Mouse (Mus musculus): ENCODE results near the gene Rps21. TPM values are rescaled to one million over a fixed set of nuclear protein-coding genes. Genes with fewer than 3 reads are reported as not detected.
A peak's percentile ranks its signal among the peaks of the same experiment; 100 is the strongest.
"Not testable (repeated sequence)": the region's sequence is repeated elsewhere in the genome, so short reads cannot be mapped to it uniquely, and the experiment has no call there.

Rps21 gene
- polyA plus RNA-seq, 1 experiment from 2014 or later = 509 TPM

DNA sequence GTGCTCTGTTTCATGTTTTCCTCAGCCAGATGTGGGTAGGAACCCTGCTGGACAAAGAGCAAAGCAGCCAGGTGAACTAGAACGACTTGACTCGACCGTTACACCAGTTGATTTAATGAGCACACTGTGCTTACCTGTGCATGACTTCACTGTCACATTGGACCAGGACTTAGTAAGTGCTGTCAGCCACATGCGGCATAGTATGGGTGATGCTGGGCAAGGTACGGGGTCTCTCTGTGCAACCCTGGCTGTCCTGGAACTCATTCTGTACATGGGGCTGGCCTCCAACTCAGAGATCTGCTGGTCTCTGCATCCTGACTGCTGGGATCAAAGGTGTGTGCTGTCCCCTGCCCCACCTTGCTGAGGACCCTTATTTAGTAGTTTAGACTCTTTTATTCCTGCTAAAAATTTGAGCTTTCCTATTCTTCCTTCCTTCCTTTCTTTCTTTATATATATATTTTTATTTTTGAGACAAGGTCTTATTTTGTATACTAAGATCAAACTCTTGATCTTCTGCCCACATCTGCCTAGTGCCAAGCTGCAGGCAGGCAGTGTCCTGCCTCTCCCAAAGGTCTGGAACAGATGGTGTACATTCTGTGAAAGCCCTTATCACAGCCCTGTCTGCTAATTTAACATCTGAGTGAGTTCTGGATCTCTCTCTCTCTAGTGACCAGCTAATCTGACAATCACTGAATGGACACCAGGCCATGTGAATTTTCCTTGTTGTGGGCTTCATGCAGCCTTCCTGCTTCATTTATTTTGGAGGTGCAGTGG is 2.6 kb upstream of the Rps21 start:
- Histone ChIP-seq H3K27me3 (ENCODE audit: control insufficient read depth, insufficient read depth, low read length) (no peaks in the 10 kb centered on the region), H3K4me3 (replicated peaks; ENCODE audit: low read length) (no peak overlapping the region), H3K36me3 (replicated peaks; ENCODE audit: control insufficient read depth, insufficient read depth) (peaks cover 16% of the 10 kb centered on the region), H3K9ac (no peak overlapping the region), H3K4me1 (replicated peaks; ENCODE audit: control insufficient read depth, insufficient read depth, low read length) (peaks cover 14% of the 10 kb centered on the region), H3K27ac (no peak overlapping the region), H3K4me2 (replicated peaks) (no peak overlapping the region), H3K9me3 (ENCODE audit: control insufficient read depth, low read length) (no peaks in the 10 kb centered on the region)
- DNase-seq (ENCODE audit: low spot score) = no peak
- 93% methylated on average over 5 of the region's 5 CpGs for WGBS
- ATAC-seq (ENCODE audit: low FRiP score) = no peak

DNA sequence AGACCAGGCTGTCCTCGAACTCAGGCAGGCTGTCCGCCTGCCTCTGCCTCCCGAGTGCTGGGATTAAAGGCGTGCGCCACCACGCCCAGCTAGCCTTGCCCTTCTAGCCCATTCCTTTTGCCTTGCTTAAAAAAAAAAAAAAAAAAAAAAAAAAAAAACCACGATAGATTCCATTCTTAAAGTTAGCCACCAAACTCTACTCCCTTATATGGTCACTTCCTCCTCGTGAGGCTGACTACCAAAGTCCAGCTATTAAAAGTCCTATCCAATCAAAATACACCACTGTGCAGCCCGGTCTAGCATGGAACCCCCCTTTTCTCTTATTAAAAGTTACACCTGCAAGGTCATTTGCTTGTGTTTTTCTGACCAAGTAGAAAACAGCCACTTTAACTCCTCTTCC is 1.5 kb upstream of the Rps21 start:
- DNase-seq (ENCODE audit: low spot score) (no peak), ATAC-seq (ENCODE audit: low FRiP score) (no peak)
- H3K36me3 ChIP-seq (replicated peaks; ENCODE audit: control insufficient read depth, insufficient read depth) = peaks cover 27% of the 10 kb centered on the region
- no peaks in the 10 kb centered on the region for H3K9me3 ChIP-seq (ENCODE audit: control insufficient read depth, low read length)
- no peak overlapping the region for H3K9ac ChIP-seq
- WGBS = 93% methylated on average over 9 of the region's 9 CpGs
- H3K27ac ChIP-seq = no peak overlapping the region
- peak overlapping the region; percentile 74 for H3K4me2 ChIP-seq (replicated peaks)
- peaks cover 14% of the 10 kb centered on the region for H3K4me1 ChIP-seq (replicated peaks; ENCODE audit: control insufficient read depth, insufficient read depth, low read length)
- no peak overlapping the region for H3K4me3 ChIP-seq (replicated peaks; ENCODE audit: low read length)
- H3K27me3 ChIP-seq (ENCODE audit: control insufficient read depth, insufficient read depth, low read length) = no peaks in the 10 kb centered on the region

DNA sequence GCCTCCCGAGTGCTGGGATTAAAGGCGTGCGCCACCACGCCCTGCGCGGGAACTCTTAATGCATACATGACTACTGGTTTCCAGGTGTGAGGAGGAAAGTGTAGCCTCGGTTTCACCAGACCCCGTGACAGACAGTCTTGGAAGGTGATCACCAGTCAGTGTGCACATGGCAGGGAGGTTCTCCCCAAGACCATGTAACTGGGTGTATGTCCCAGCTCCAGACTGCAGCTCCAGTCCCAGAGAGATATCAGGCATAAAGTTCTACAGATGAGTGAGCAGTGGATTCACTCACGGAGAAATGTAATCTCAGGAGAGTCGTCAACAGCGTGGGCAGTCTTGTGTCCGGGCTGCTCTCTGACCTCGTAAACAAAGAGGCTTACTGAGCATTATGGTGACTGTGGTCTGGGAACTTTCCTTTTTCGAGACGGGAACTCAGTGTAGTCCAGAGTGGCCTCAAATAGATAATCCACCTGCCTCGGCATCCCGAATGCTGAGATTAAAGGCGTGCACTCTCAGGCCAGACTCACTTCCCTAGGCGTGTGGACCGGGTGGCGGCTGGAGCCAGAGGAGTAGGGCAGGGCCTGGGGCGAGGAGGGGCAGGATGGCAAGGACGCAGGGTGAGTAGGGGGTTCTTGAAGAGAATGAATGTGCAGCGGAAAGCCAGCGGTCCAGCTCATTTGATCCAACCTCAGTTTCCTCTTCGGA is 729 bp upstream of the Rps21 start:
- Histone ChIP-seq H3K27ac (peak overlapping the region; percentile 88), H3K9me3 (ENCODE audit: control insufficient read depth, low read length) (no peaks in the 10 kb centered on the region), H3K9ac (peak overlapping the region; percentile 71), H3K36me3 (replicated peaks; ENCODE audit: control insufficient read depth, insufficient read depth) (peaks cover 35% of the 10 kb centered on the region), H3K27me3 (ENCODE audit: control insufficient read depth, insufficient read depth, low read length) (no peaks in the 10 kb centered on the region), H3K4me3 (replicated peaks; ENCODE audit: low read length) (peak overlapping the region; percentile 74), H3K4me2 (replicated peaks) (peak overlapping the region; percentile 74), H3K4me1 (replicated peaks; ENCODE audit: control insufficient read depth, insufficient read depth, low read length) (peaks cover 14% of the 10 kb centered on the region)
- ATAC-seq (ENCODE audit: low FRiP score) (peak; percentile 60), DNase-seq (ENCODE audit: low spot score) (no peak)
- WGBS = 24% methylated on average over 25 of the region's 26 CpGs

DNA sequence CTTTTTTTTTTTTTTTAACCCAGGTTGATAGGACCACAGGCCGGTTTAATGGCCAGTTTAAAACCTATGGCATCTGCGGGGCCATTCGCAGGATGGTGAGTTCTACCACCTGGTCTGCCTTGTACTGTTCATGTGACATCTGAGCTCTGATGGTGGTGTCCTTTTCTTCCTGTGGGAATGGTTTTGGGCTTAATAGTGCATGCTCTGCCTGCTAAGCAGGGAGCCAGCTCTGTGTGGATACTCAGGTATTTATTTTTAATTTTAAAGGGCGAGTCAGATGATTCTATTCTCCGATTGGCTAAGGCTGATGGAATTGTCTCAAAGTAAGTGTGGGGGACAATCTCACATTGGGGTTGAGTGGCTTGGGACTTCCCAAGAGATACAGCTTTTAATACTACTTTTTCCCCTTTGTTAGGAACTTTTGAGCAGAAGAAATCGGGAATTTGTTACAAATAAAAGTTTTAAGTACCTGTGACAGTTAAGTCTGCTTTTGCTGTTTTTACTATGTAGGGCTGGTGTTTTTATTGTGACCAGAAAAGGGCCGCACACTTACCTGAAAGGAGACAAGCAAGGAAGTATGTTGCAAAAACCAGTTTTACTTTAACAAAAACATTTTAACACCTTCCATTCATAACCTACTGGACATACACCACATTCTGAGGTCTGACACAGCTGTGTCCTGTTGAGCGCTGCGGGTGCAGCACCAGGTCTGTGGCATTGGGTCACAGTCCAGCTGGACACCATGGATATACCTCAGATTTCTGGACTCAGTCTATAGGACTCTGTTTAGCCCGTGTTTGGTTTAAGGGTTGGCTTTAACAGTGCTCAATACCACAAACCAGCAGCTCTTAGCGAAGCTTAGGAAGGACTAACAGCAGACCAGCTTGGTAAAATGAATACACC is 1.0 kb downstream of the Rps21 start:
- Histone ChIP-seq H3K27ac (peak overlapping the region; percentile 79; the same call in 1 of the 2 replicates), H3K4me2 (replicated peaks) (peak overlapping the region; percentile 87), H3K4me3 (replicated peaks; ENCODE audit: low read length) (peak overlapping the region; percentile 74), H3K4me1 (replicated peaks; ENCODE audit: control insufficient read depth, insufficient read depth, low read length) (peaks cover 14% of the 10 kb centered on the region), H3K36me3 (replicated peaks; ENCODE audit: control insufficient read depth, insufficient read depth) (peaks cover 52% of the 10 kb centered on the region), H3K9ac (peak overlapping the region; percentile 84), H3K27me3 (ENCODE audit: control insufficient read depth, insufficient read depth, low read length) (no peaks in the 10 kb centered on the region), H3K9me3 (ENCODE audit: control insufficient read depth, low read length) (no peaks in the 10 kb centered on the region)
- no peak for ATAC-seq (ENCODE audit: low FRiP score)
- WGBS = 56% methylated on average over 11 of the region's 11 CpGs
- no peak for DNase-seq (ENCODE audit: low spot score)

DNA sequence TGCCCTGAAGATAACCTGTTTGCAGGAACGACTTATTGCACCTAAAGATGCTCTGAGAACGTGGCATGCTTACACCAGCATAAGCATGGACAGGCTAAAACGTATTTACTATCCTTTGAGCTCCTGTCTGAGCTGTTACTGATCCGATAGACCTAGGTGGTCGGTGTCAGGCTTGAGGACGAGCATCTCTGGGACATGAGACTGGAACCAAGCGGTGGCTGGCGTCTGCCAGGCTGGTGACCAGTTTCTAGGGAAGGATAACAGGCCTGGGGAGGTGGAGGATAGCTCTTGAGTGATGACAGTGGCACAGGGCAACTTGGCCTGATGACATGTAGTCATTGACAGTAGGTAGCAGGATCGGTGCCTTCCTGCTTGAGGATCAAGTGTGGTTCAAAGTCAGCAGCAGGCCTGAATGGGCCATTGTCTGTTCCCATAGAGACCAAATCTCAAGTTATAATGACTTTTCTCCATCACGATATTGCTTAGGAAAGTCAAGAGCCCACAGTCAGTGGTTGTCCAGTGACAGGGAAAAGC is 1.8 kb downstream of the Rps21 start:
- H3K9ac ChIP-seq; H3K4me2 ChIP-seq (replicated peaks); H3K9me3 ChIP-seq (ENCODE audit: control insufficient read depth, low read length); ATAC-seq (ENCODE audit: low FRiP score); H3K27ac ChIP-seq; DNase-seq (ENCODE audit: low spot score); H3K27me3 ChIP-seq (ENCODE audit: control insufficient read depth, insufficient read depth, low read length); H3K4me3 ChIP-seq (replicated peaks; ENCODE audit: low read length): not testable (repeated sequence)
- WGBS = 84% methylated on average over 10 of the region's 10 CpGs
- Histone ChIP-seq H3K36me3 (replicated peaks; ENCODE audit: control insufficient read depth, insufficient read depth) (peaks cover 60% of the 10 kb centered on the region), H3K4me1 (replicated peaks; ENCODE audit: control insufficient read depth, insufficient read depth, low read length) (peaks cover 14% of the 10 kb centered on the region)

DNA sequence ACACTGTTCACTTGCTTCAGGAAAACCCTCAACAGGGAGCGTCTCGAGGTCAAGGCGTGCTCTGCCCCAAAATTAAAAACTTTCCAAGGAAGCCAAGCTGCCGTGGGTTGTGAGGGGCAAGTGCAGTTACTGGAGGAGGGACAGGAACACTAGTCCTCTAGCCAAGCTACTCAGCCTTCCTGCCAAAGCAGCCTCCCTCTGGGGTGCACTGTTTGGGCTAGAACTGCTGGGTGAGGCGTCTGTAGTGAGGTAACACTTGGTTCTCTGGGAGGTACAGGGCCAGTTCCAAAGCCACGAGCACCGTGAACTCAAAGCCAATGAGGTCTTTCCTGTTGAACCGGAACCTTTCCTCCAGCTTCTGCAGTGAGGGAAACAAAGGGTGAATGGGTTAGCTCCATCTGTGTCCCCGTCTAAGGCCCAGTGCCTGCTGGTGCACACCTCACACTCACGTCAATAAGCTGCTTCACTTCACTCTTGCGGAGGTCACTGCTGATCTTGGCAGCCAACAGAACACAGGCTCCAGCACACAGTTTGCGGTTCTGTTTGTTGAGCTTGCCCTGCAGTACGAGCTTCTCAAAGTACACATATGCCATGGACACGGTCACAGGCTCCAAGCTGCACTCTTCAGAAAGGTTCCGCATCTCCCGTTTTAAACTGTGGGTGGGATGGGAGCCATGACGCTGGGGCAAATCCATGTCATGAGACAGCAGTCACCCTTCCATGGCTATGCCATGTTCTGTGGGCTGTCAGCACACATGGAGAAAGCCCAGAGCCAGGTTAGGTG is 2.8 kb downstream of the Rps21 start:
- H3K36me3 ChIP-seq (replicated peaks; ENCODE audit: control insufficient read depth, insufficient read depth) = peaks cover 65% of the 10 kb centered on the region
- not testable (repeated sequence) for H3K27ac ChIP-seq; H3K4me3 ChIP-seq (replicated peaks; ENCODE audit: low read length); ATAC-seq (ENCODE audit: low FRiP score); H3K4me2 ChIP-seq (replicated peaks); DNase-seq (ENCODE audit: low spot score); H3K27me3 ChIP-seq (ENCODE audit: control insufficient read depth, insufficient read depth, low read length); H3K9ac ChIP-seq; H3K9me3 ChIP-seq (ENCODE audit: control insufficient read depth, low read length)
- 72% methylated on average over 17 of the region's 17 CpGs for WGBS
- H3K4me1 ChIP-seq (replicated peaks; ENCODE audit: control insufficient read depth, insufficient read depth, low read length) = peaks cover 14% of the 10 kb centered on the region

DNA sequence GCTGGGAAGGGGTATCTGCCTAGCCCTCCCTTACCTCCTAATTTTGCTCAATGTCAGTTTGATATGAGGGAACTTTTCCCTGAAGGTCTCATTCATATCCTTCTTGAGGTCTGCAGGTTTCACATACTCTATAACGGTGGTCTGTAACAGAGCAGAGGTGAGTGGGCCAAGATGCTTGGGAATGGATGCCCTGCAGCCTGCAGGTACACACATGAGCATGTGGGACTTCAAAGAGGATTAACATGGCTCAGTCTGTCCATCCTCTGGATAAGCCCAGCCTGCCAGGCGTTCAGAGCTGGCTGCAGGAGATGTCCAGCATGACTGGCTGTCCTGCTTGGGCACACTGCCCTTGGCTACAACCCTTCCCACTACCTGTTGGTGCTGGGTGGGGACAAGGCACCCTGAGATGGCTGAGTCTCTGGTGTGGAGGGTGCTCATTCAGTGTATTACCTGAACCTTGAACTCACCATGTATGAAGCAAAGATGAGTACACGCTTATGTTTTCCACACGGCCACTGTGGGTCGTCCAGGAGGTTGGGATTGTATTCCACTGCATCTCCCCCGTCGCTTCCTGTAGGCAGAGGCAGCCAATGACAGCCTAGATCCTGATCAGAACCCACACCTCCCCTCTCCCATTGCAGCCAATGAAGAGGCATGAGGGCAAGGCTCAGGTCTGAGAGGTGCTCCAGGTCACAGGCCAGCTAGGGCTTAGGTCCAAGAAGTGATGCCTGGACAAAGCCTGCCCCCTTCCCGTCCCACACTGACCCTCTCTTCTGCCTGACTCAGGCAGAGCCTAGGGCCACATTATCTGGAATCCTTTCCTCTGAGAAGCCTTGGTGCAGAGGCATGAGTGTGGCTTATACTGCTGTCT is 3.7 kb downstream of the Rps21 start:
- H3K9ac ChIP-seq = no peak overlapping the region
- H3K4me1 ChIP-seq (replicated peaks; ENCODE audit: control insufficient read depth, insufficient read depth, low read length) = peaks cover 12% of the 10 kb centered on the region
- 69% methylated on average over 8 of the region's 8 CpGs for WGBS
- H3K27me3 ChIP-seq (ENCODE audit: control insufficient read depth, insufficient read depth, low read length) = no peaks in the 10 kb centered on the region
- H3K36me3 ChIP-seq (replicated peaks; ENCODE audit: control insufficient read depth, insufficient read depth) = peaks cover 66% of the 10 kb centered on the region
- H3K4me3 ChIP-seq (replicated peaks; ENCODE audit: low read length) = no peak overlapping the region
- no peak overlapping the region for H3K4me2 ChIP-seq (replicated peaks)
- H3K27ac ChIP-seq = no peak overlapping the region
- no peak for DNase-seq (ENCODE audit: low spot score)
- H3K9me3 ChIP-seq (ENCODE audit: control insufficient read depth, low read length) = no peaks in the 10 kb centered on the region
- ATAC-seq (ENCODE audit: low FRiP score) = no peak

DNA sequence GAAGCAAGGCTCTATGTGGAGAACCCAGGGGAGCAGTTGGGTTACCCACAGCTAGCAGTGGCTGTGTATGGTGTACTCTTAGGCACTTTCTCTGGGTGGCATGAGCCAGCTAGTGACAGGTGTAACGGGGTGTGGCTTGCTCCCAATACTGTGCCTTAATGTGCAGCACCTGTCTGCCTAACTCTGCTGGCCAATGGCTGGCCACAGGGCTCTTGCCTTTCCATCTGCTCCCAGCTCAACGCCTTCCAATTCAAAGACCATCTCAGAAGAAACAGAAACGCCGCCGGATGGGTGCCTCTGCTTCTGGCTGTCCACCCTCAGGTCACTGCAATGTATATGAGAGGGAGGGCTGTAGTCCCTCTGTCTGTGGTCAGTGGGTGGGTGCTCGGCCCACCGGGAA is 4.7 kb downstream of the Rps21 start:
- Histone ChIP-seq H3K4me1 (replicated peaks; ENCODE audit: control insufficient read depth, insufficient read depth, low read length) (peaks cover 7% of the 10 kb centered on the region), H3K27me3 (ENCODE audit: control insufficient read depth, insufficient read depth, low read length) (no peaks in the 10 kb centered on the region), H3K4me2 (replicated peaks) (no peak overlapping the region), H3K9ac (no peak overlapping the region), H3K27ac (no peak overlapping the region), H3K4me3 (replicated peaks; ENCODE audit: low read length) (no peak overlapping the region), H3K36me3 (replicated peaks; ENCODE audit: control insufficient read depth, insufficient read depth) (peaks cover 77% of the 10 kb centered on the region), H3K9me3 (ENCODE audit: control insufficient read depth, low read length) (no peaks in the 10 kb centered on the region)
- no peak for ATAC-seq (ENCODE audit: low FRiP score)
- no peak for DNase-seq (ENCODE audit: low spot score)
- 92% methylated on average over 7 of the region's 7 CpGs for WGBS
